Mouse (Mus musculus) myocyte (in vitro differentiated cells): Measurements from ENCODE around the gene Rps19bp1.

Experiments
- E2F4 ChIP-seq: IDR thresholded peaks from one replicate; pipeline ENCODE4 v1.6.1; 2011; ENCODE audit warnings: mild to moderate bottlenecking, control low read depth, moderate library complexity; ENCODE audit not compliant: insufficient read depth
- POLR2A ChIP-seq: IDR thresholded peaks from one replicate; pipeline ENCODE4 v1.6.1; 2011; ENCODE audit warnings: low read depth, mild to moderate bottlenecking, control low read depth, moderate library complexity; ENCODE audit not compliant: insufficient read length

DNA sequence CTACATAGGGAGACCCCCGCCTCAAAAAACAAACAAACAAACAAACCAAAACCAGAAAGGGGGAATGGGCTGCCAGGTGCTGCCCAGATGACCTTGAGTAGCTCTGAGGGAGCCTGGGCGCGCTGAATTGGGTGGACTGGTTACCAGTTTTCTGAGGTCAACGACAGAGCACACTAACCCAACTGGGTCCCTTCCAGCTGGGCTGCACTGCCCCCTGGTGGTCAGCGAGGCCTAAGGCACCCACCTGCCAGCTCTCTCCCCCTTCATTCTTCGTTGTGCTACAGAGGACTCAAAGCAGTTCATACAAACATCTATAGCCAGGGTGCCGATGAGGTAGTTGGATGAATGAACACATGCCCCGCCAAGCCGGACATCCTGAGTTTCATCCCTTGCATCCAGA lies 38.9 kb downstream of the Rps19bp1 start:
- TF ChIP-seq POLR2A (no peak), E2F4 (no peak)
